Mouse (Mus musculus): ENCODE results near the gene Gab1. TPM values are rescaled to one million over a fixed set of nuclear protein-coding genes. Genes with fewer than 3 reads are reported as not detected.

Gab1 gene
- polyA plus RNA-seq, 1 experiment from 2014 or later: 26.5 TPM

GRCm38 (mm10) chr8:80868801-80869323 lies 11.5 kb downstream of the Gab1 start:
- no peaks in the 10 kb centered on the region for H3K27me3 ChIP-seq (ENCODE audit: control insufficient read depth, insufficient read depth, low read length)
- H3K27ac ChIP-seq (ENCODE audit: low read depth, low read length): no peak overlapping the region
- peaks cover 22% of the 10 kb centered on the region for H3K4me1 ChIP-seq (ENCODE audit: control insufficient read depth, insufficient read depth, low read length)
- H3K9ac ChIP-seq (ENCODE audit: low read depth, low read length): no peak overlapping the region
- H3K4me2 ChIP-seq (replicated peaks; ENCODE audit: low read depth, low read length): no peak overlapping the region
- peaks cover 4% of the 10 kb centered on the region; the same call in 1 of the 2 replicates for H3K36me3 ChIP-seq (ENCODE audit: control insufficient read depth, insufficient read depth, low read length)
- WGBS: 58% methylated on average over 11 of the region's 11 CpGs
- H3K4me3 ChIP-seq (ENCODE audit: low read length): no peak overlapping the region
- H3K9me3 ChIP-seq (ENCODE audit: control insufficient read depth, low read length): no peaks in the 10 kb centered on the region
- no peak for ATAC-seq (ENCODE audit: low FRiP score, low TSS enrichment)

DNA sequence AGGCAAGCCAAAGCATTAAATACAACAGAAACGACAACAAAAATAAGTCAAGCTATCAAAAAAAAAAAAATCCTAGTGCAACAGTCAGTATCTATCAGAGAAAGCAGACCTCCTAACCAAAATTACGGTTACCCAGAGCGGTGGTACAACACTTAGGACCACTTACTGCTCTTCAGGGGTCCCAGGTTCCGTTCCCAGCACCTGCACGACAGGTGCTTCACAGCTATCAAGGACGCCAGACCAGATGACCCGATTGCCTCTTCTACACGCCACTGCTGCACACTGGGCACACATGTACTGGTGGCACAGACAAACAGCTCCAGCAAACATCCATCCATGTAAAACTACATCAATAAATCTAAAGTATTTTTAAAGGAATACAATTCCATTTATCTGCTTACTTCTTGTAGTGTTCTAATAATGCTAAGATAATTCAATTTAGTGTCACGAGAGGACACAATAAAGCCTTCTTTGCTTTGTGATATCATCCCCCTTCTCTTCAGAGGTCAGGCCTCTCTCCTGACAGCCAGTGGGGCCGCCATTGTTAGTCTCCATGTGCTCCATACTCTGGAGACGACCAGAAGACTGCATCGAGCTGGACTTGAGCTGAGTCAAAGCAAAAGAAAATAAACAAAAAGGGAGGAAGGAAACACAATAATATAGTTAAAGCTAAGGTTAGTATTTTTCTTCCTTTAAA lies 12.2 kb downstream of the Gab1 start:
- Histone ChIP-seq H3K9ac (ENCODE audit: low read depth, low read length) (no peak overlapping the region), H3K9me3 (ENCODE audit: control insufficient read depth, low read length) (no peaks in the 10 kb centered on the region), H3K4me3 (ENCODE audit: low read length) (no peak overlapping the region), H3K36me3 (ENCODE audit: control insufficient read depth, insufficient read depth, low read length) (peaks cover 4% of the 10 kb centered on the region; the same call in 1 of the 2 replicates), H3K27me3 (ENCODE audit: control insufficient read depth, insufficient read depth, low read length) (no peaks in the 10 kb centered on the region), H3K27ac (ENCODE audit: low read depth, low read length) (no peak overlapping the region), H3K4me2 (replicated peaks; ENCODE audit: low read depth, low read length) (no peak overlapping the region), H3K4me1 (ENCODE audit: control insufficient read depth, insufficient read depth, low read length) (peaks cover 25% of the 10 kb centered on the region)
- WGBS: 84% methylated on average over 12 of the region's 12 CpGs
- ATAC-seq (ENCODE audit: low FRiP score, low TSS enrichment): no peak

DNA sequence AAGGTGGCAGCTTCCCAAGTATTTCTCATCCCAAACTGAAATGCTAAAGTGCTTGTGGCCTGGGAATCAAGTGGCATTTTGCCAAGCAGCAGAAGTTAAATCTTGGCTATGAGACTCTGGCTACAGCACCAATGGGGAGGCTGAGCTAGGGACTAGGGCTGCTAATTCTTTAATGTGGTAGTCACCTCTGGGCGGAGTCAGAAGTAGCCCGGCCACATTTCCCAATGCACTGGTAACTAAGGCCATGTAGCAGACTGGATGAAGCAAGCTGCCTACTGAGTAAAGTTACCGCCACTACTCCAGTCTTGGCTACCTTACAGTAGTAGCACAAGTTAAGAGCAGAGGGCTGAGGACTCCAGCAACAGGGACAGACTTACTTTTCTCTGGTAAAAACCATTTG lies 12.7 kb downstream of the Gab1 start:
- Histone ChIP-seq H3K4me3 (ENCODE audit: low read length) (no peak overlapping the region), H3K9ac (ENCODE audit: low read depth, low read length) (no peak overlapping the region), H3K27me3 (ENCODE audit: control insufficient read depth, insufficient read depth, low read length) (no peaks in the 10 kb centered on the region), H3K36me3 (ENCODE audit: control insufficient read depth, insufficient read depth, low read length) (peaks cover 4% of the 10 kb centered on the region; the same call in 1 of the 2 replicates), H3K4me2 (replicated peaks; ENCODE audit: low read depth, low read length) (no peak overlapping the region), H3K27ac (ENCODE audit: low read depth, low read length) (no peak overlapping the region), H3K9me3 (ENCODE audit: control insufficient read depth, low read length) (no peaks in the 10 kb centered on the region), H3K4me1 (ENCODE audit: control insufficient read depth, insufficient read depth, low read length) (peaks cover 23% of the 10 kb centered on the region)
- 85% methylated on average over 3 of the region's 3 CpGs for WGBS
- no peak for ATAC-seq (ENCODE audit: low FRiP score, low TSS enrichment)

DNA sequence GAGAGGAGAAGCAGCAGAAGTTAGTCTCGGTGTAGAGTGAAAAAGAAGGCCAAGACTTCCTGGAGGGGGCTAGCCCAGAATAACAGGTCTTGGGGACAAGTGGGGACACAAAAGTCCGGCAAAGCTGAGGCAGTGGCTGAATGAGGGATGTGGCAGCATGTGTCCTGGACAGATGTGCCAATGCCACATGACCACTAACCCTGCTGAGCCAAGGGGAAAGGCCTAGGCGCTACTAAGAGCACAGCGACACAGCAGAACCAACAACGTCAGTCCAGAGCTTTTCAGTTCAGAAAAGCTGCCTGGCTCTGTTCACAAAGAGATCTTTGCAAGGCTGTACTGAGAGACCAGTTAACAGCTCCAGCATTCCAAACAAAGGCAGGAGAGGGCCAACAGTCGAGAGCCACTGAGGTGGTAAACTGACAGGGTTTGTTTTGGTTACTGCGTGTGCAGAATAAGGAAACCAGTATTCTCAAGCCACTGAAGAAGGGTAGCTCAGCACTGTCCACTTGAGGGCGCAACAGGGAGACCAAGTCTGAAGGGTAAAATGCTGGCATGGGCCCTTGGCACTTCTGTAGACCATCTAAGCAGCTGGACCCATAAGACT lies 15.0 kb downstream of the Gab1 start:
- ATAC-seq (ENCODE audit: low FRiP score, low TSS enrichment): no peak
- Histone ChIP-seq H3K27ac (ENCODE audit: low read depth, low read length) (no peak overlapping the region), H3K9ac (ENCODE audit: low read depth, low read length) (no peak overlapping the region), H3K36me3 (ENCODE audit: control insufficient read depth, insufficient read depth, low read length) (peaks cover 4% of the 10 kb centered on the region; the same call in 1 of the 2 replicates), H3K27me3 (ENCODE audit: control insufficient read depth, insufficient read depth, low read length) (no peaks in the 10 kb centered on the region), H3K9me3 (ENCODE audit: control insufficient read depth, low read length) (no peaks in the 10 kb centered on the region), H3K4me1 (ENCODE audit: control insufficient read depth, insufficient read depth, low read length) (peaks cover 9% of the 10 kb centered on the region), H3K4me3 (ENCODE audit: low read length) (no peak overlapping the region), H3K4me2 (replicated peaks; ENCODE audit: low read depth, low read length) (no peak overlapping the region)
- 84% methylated on average over 8 of the region's 8 CpGs for WGBS

- Histone ChIP-seq H3K27me3 (ENCODE audit: control insufficient read depth, insufficient read depth, low read length) (no peaks in the 10 kb centered on the region), H3K36me3 (ENCODE audit: control insufficient read depth, insufficient read depth, low read length) (peaks cover 7% of the 10 kb centered on the region; the same call in 1 of the 2 replicates), H3K9ac (ENCODE audit: low read depth, low read length) (no peak overlapping the region), H3K9me3 (ENCODE audit: control insufficient read depth, low read length) (no peaks in the 10 kb centered on the region), H3K4me3 (ENCODE audit: low read length) (no peak overlapping the region), H3K27ac (ENCODE audit: low read depth, low read length) (no peak overlapping the region), H3K4me2 (replicated peaks; ENCODE audit: low read depth, low read length) (no peak overlapping the region), H3K4me1 (ENCODE audit: control insufficient read depth, insufficient read depth, low read length) (peaks cover 3% of the 10 kb centered on the region; the same call in 1 of the 2 replicates)
- no peak for ATAC-seq (ENCODE audit: low FRiP score, low TSS enrichment)
- 80% methylated on average over 5 of the region's 5 CpGs for WGBS
These were observed 16.9 kb downstream of the Gab1 start for GRCm38 (mm10) chr8:80863393-80863792.

- Histone ChIP-seq H3K4me3 (ENCODE audit: low read length) (no peak overlapping the region), H3K4me1 (ENCODE audit: control insufficient read depth, insufficient read depth, low read length) (peaks cover 13% of the 10 kb centered on the region; the same call in 1 of the 2 replicates), H3K36me3 (ENCODE audit: control insufficient read depth, insufficient read depth, low read length) (0 out of 2 replicates have a peak, but pooled peaks cover 3% of the 10 kb centered on the region), H3K27ac (ENCODE audit: low read depth, low read length) (no peak overlapping the region), H3K9me3 (ENCODE audit: control insufficient read depth, low read length) (no peaks in the 10 kb centered on the region), H3K4me2 (replicated peaks; ENCODE audit: low read depth, low read length) (no peak overlapping the region), H3K9ac (ENCODE audit: low read depth, low read length) (no peak overlapping the region), H3K27me3 (ENCODE audit: control insufficient read depth, insufficient read depth, low read length) (no peaks in the 10 kb centered on the region)
- WGBS: 98% methylated on average over 26 of the region's 26 CpGs
- ATAC-seq (ENCODE audit: low FRiP score, low TSS enrichment): no peak
These were observed 21.0 kb downstream of the Gab1 start for GRCm38 (mm10) chr8:80859180-80859775.

GRCm38 (mm10) chr8:80857851-80858367 lies 22.4 kb downstream of the Gab1 start:
- Histone ChIP-seq H3K4me2 (replicated peaks; ENCODE audit: low read depth, low read length) (no peak overlapping the region), H3K27ac (ENCODE audit: low read depth, low read length) (no peak overlapping the region), H3K27me3 (ENCODE audit: control insufficient read depth, insufficient read depth, low read length) (no peaks in the 10 kb centered on the region), H3K4me1 (ENCODE audit: control insufficient read depth, insufficient read depth, low read length) (peaks cover 19% of the 10 kb centered on the region; the same call in 1 of the 2 replicates), H3K9ac (ENCODE audit: low read depth, low read length) (no peak overlapping the region), H3K36me3 (ENCODE audit: control insufficient read depth, insufficient read depth, low read length) (0 out of 2 replicates have a peak, but pooled peaks cover 3% of the 10 kb centered on the region), H3K4me3 (ENCODE audit: low read length) (no peak overlapping the region), H3K9me3 (ENCODE audit: control insufficient read depth, low read length) (no peaks in the 10 kb centered on the region)
- WGBS: 80% methylated on average over 12 of the region's 12 CpGs
- ATAC-seq (ENCODE audit: low FRiP score, low TSS enrichment): peak; percentile 49; the same call in 1 of the 2 replicates

DNA sequence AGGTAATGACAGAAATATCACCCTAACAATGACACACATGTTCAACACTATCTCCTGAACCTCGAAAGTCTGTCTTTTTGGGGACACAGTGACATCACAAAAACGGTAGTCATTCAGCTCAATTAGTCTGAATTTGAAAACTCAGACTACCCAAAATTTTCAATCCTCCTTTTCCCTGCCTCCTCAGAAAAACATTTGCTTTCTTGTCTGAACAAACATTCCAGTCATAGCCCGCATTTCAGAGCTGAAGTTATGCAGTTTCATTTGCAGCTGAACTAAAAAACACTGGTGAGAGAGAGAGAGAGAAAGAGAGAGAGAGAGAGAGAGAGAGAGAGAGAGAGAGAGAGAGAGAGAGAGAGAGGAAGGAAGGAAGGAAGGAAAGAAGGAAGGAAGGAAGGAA lies 23.2 kb downstream of the Gab1 start:
- H3K27ac ChIP-seq (ENCODE audit: low read depth, low read length): no peak overlapping the region

More for the DNA sequence above, 23.2 kb downstream of the Gab1 start:
- Histone ChIP-seq H3K4me1 (ENCODE audit: control insufficient read depth, insufficient read depth, low read length) (peaks cover 23% of the 10 kb centered on the region; the same call in 1 of the 2 replicates), H3K36me3 (ENCODE audit: control insufficient read depth, insufficient read depth, low read length) (0 out of 2 replicates have a peak, but pooled peaks cover 3% of the 10 kb centered on the region), H3K9ac (ENCODE audit: low read depth, low read length) (no peak overlapping the region), H3K9me3 (ENCODE audit: control insufficient read depth, low read length) (no peaks in the 10 kb centered on the region), H3K4me2 (replicated peaks; ENCODE audit: low read depth, low read length) (no peak overlapping the region), H3K27me3 (ENCODE audit: control insufficient read depth, insufficient read depth, low read length) (no peaks in the 10 kb centered on the region), H3K4me3 (ENCODE audit: low read length) (no peak overlapping the region)
- no peak for ATAC-seq (ENCODE audit: low FRiP score, low TSS enrichment)
- WGBS: 74% methylated on average over 3 of the region's 3 CpGs
